Mouse (Mus musculus) fibroblast of lung, adult 2 months (primary cell): ENCODE data around the gene Smok3b.

Experiments
- DNase-seq: peaks from one replicate; pipeline ENCODE4 v3.0.0-alpha.2; 2011; ENCODE audit warnings: low read depth

Smok3b gene

DNA sequence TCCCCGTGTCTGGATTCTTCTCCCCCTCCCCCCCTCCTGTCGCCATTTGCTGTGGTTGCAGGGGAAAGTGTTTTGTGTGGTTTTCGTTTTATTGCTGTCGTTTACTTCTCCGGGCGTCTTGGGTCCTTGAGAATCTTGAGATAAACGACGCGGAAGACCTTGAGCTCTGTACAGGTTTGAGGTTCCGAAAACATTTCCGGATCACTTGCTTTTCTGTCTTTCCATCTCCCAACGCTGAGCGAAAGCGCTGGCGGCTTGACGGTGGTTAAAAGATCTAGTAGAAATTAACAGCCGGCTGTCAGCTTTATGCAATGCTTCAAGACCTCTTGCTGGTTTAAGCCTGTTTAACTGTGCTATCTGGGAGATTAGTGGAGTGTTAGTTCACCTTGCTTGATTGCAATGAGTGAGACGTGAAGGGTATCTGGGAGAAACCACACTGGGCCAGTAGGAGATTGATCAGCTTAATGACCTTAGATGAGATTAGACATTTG, 64.2 kb downstream of the Smok3b start:
- no peak for DNase-seq

DNA sequence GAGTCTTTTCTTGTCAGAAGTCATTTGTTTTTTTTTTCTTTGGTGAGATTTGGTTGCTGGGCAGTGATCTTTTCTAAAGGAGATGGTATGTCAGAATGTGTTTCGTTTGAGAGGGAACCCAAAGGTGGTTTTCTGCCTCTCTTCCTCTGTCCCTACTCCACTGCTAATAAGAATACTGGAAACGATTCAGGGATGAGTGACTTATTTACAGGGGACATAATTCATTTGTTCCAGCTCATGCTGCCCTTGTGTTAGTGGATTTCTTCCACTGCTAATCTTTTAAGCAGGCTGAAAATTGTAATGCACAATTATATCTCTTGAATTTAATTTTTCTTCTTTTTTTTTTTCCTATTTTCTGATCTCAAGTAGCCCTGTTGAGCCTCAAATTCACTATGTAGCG, 65.6 kb downstream of the Smok3b start:
- DNase-seq, result no peak

DNA sequence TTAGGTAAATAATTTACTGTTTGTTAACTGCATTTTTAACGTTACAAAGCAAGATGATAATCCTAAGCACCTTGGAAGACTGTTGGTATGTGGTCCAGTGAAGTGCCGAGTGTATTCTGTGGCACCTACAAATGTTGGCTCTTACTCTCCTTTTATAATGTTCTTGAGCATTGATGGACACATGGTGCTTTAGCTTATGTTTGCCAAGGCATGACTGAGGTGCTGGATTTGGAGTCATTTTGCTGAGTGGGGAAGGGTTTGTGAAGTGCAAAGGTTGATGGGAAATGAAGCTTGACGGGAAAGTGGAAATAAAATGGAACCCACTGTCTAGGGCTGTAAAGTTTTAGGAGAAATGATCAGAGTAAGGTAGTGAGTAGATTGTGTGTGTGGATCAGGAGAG, 67.1 kb downstream of the Smok3b start:
- no peak for DNase-seq

DNA sequence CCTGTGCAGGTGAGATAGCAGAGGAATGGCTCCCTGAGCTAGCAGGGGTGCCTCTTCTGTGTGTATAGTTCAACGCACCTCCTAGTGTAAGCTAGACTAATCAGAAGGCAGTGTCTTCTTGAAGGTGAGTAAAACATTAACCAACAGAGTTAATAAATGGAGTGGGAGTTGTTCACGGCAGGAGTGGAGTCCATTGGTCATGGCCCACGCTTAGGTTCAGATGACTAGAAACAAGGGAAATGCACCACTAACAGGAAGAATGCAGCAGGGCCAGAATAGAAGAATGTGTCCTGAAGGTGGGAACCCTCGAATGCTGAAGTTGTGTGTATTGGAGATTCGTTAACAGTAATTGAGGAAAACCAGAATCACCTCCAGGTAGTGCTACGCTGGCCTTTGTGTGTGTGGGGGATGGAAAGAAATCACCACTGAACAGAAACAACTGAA, 67.9 kb downstream of the Smok3b start:
- no peak for DNase-seq

DNA sequence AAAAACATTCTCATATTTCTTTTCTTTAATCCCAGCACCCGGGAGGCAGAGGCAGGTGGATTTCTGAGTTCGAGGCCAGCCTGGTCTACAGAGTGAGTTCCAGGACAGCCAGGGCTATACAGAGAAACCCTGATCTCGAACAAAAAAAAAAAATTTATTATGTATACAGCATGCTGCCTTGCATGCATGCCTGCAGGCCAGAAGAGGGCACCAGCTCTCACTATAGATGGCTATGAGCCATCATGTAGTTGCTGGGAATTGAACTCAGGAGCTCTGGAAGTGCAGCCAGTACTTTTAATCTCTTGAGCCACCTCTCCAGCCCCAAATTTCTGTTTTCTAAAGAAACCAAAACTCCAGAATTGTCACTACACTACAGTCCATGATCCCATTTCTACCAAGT, 69.0 kb downstream of the Smok3b start:
- no peak for DNase-seq

DNA sequence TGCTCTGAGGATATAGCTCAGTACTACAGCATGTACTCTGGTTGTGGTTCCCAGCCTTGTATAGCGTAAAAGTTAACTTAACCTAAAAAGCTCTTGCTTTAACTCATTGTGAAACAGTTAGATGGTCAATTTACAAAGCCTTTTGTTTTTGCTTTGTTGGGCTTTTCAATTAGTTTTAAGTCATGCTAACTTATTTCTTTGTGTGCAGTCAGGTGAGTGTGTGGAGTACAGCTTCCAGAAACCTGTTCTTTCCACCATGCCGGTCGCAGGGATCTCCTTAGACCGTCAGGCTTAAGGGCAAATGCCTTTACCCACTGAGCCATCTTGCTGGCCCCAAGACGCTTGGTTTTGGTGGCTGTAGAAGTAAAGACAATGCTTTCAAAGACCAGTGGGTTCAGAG, 69.5 kb downstream of the Smok3b start:
- no peak for DNase-seq

DNA sequence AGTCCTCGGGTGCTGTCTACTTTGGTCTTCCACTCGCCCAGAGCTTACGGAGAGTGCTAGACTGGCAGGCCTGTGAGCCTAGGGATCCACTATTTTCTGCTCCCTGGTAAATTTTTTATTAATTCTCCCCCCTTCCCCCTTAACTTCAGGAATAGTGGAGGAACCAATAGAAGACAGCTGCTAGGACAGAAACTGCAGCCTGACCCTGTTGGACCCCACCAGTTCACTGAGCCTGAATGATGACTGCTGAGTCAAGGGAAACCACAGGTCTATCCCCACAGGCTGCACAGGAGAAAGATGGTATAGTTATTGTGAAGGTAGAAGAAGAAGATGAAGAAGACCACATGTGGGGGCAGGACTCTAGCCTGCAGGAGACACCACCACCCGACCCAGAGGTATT, 71.5 kb downstream of the Smok3b start:
- DNase-seq, result no peak

DNA sequence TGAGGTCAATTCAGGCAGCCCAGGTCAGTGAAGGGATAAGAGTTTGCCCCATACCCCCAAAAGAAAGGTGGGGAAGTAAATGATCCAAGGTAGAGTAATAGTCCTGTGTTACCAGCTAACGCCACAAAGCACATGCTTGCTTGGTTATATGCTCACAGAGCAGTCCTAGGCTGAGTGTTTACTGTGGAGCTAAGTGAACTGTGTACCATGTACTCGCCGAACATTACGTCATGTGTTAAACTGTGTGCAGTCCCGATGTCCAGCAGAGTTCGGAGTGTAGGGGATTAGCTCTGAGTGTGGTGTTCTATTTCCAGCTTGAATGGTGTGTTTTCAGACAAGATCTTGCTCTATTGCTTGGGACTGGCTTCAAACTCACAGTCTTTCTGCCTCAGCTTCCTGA, 73.2 kb downstream of the Smok3b start:
- DNase-seq, result no peak
